Mouse (Mus musculus): ENCODE results near the gene Fam83d.
"Not testable (repeated sequence)": the region's sequence is repeated elsewhere in the genome, so short reads cannot be mapped to it uniquely, and the experiment has no call there.

The Fam83d gene

DNA sequence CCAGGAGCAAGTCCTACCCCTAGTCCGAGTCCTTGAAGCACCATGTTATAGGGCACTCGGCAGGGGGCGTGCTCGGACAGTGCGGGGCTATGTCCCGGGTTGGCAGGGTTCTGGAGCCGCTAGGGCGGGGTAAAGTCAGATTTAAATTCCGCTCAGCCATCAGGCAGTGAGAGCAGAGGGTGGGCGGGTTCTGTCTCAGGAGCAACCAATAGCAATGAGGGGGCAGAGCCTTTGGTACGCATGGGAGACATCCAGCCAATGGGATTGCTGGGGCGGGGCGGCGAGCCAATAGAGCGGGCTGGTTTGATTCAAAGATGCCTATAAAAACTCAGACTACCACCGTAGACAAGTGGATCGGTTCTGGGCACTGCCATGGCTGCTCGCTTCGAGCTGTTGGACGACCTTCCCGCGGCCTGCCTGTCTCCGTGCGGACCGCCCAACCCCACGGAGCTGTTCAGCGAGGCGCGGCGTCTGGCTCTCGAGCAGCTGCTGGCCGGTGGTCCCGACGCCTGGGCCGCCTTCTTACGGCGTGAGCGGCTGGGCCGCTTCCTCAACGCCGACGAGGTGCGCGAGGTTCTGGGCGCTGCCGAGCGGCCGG lies at the start of gene Fam83d:
TSS of gene Fam83d (plus strand) at position 352 of the 598 bp plus-strand sequence.
- peak; percentile 84 for ATAC-seq (ENCODE audit: insufficient number of reproducible peaks, low FRiP score, low TSS enrichment)

GRCm38 (mm10) chr2:158718816-158719549 lies 48.9 kb upstream of the Fam83d start:
- ATAC-seq (ENCODE audit: insufficient number of reproducible peaks, low FRiP score, low TSS enrichment), result no peak

GRCm38 (mm10) chr2:158720715-158721370 lies 47.0 kb upstream of the Fam83d start:
- ATAC-seq (ENCODE audit: insufficient number of reproducible peaks, low FRiP score, low TSS enrichment), result no peak

GRCm38 (mm10) chr2:158721481-158721880 lies 46.4 kb upstream of the Fam83d start:
- ATAC-seq (ENCODE audit: insufficient number of reproducible peaks, low FRiP score, low TSS enrichment), result no peak

GRCm38 (mm10) chr2:158722135-158722534 lies 45.8 kb upstream of the Fam83d start:
- no peak for ATAC-seq (ENCODE audit: insufficient number of reproducible peaks, low FRiP score, low TSS enrichment)

- no peak for ATAC-seq (ENCODE audit: insufficient number of reproducible peaks, low FRiP score, low TSS enrichment)
These were observed 44.8 kb upstream of the Fam83d start for GRCm38 (mm10) chr2:158722991-158723551.

GRCm38 (mm10) chr2:158723806-158724205 lies 44.1 kb upstream of the Fam83d start:
- ATAC-seq (ENCODE audit: insufficient number of reproducible peaks, low FRiP score, low TSS enrichment), result no peak

GRCm38 (mm10) chr2:158726252-158726651 lies 41.6 kb upstream of the Fam83d start:
- ATAC-seq (ENCODE audit: insufficient number of reproducible peaks, low FRiP score, low TSS enrichment), result no peak

DNA sequence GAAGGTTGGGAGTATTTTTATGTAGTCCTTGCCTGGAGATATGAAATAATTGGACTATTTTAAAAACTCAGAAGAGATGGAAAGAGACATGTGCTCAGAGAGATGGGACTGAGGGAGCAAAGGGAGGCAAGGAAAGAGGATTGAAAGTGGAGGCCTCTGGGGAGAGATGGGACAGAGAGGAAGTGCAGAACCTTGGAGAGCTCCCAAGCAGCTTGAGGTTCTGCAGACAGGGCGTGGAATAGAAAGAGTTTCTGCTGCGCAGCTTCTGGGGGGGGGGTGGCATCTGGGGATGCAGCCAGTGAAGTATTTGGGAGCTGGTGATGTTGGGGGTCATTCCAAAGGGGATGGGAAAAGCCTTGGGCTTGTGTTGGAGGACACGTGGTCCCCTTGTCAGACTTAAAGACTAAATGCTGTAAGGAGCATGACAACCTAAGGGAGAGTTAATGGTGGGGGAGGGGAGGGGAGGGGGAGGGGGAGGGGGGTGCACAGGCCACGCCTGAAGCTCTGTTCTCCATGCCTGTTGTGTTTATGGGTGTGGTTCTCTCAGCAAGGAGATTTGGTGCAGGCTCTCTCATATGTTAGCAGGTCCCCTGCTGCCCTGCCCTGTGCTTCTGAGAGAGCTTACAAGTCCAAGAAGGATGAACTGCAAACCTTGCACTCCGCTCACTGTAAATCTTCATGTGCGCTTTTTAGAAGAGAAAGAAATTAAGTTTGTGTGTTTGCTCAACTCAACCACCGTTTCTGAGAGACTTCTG lies 39.7 kb upstream of the Fam83d start:
- ATAC-seq (ENCODE audit: insufficient number of reproducible peaks, low FRiP score, low TSS enrichment), result no peak

- no peak for ATAC-seq (ENCODE audit: insufficient number of reproducible peaks, low FRiP score, low TSS enrichment)
These were observed 37.0 kb upstream of the Fam83d start for GRCm38 (mm10) chr2:158730896-158731295.

DNA sequence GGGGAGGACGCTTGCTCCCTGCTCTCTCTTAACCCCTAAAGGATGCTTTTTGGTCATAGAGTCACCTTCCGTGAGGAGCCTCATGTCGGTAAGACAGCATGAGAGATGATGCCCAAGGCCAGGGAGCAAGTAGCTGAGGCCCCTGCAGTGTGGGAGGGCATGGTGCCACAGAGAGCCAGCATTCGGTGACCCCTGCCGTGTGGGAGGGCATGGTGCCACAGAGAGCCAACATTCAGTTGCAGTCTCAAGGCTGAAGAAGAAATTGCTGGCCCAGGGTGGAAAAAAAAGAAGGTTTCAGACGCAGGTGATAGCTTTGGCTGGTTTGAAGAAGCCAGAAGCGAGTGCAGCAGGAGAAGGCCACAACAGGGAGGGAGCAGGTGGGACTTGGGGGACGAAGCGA lies 35.4 kb upstream of the Fam83d start:
- no peak for ATAC-seq (ENCODE audit: insufficient number of reproducible peaks, low FRiP score, low TSS enrichment)

GRCm38 (mm10) chr2:158733136-158733535 lies 34.8 kb upstream of the Fam83d start:
- no peak for ATAC-seq (ENCODE audit: insufficient number of reproducible peaks, low FRiP score, low TSS enrichment)

GRCm38 (mm10) chr2:158733914-158734313 lies 34.0 kb upstream of the Fam83d start:
- ATAC-seq (ENCODE audit: insufficient number of reproducible peaks, low FRiP score, low TSS enrichment), result no peak

DNA sequence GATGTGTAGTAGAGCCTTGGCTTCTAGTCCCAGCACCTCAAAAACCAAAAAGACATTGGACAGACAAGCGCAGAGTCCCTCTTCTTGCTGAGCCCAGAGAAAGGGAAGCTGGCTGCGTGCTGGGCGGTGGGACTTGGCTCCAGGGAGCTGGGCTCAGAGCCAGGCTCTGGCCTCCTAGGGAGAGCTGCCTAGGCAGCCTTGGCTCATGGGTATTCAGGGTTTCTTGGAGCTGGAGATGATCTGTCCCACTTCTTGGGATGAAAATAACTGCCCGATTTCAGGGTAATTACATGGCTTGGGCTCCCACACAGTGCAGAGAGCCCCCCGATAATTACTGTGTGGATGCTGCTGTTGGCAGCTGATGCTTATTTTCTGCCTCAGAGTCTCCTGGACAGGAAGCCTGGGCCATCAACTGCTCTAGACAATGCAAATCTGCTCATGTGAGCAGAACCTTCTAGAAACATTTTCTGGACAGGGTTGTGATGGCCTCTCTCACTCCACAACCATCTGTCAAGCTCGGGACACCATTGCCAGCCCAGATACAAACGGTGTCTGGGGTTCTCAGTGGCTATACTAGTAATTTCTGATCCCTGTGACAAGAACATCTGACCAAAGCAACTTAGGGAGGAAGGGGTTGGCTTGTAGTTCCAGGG lies 33.3 kb upstream of the Fam83d start:
- ATAC-seq (ENCODE audit: insufficient number of reproducible peaks, low FRiP score, low TSS enrichment), result no peak

DNA sequence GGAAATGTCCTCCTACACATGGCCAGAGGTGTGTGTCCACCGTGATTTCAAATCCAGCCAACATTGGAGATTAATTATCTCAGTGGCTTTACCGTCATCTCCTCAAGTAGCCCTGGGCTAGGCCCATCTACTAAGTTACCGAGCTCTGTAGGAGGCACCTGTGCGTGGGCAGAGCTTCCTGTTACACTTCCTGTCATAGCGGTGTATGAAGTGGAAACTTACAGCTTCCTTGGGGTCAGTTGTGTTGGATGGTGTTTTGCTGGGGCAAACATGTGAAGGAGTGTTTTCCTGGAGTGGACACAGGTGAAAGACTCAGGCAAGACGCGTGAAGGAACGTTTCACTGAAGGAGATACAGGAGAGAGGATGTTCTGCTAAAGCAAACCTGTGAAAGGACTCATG lies 32.6 kb upstream of the Fam83d start:
- ATAC-seq (ENCODE audit: insufficient number of reproducible peaks, low FRiP score, low TSS enrichment), result no peak

DNA sequence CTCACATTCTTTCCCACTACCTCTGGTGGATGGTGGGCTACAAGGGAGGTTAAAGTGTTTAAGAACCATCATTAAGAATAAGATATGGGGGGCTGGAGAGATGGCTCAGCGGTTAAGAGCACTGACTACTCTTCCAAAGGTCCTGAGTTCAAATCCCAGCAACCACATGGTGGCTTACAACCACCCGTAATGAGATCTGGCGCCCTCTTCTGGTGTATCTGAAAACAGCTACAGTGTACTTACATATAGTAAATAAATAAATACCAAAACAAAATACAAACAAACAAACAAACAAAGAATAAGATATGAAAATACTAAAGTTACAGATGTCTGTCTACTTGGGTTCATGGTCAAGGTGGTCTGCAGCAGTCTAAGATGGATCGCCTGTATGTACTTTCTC lies 31.6 kb upstream of the Fam83d start:
- not testable (repeated sequence) for ATAC-seq (ENCODE audit: insufficient number of reproducible peaks, low FRiP score, low TSS enrichment)

DNA sequence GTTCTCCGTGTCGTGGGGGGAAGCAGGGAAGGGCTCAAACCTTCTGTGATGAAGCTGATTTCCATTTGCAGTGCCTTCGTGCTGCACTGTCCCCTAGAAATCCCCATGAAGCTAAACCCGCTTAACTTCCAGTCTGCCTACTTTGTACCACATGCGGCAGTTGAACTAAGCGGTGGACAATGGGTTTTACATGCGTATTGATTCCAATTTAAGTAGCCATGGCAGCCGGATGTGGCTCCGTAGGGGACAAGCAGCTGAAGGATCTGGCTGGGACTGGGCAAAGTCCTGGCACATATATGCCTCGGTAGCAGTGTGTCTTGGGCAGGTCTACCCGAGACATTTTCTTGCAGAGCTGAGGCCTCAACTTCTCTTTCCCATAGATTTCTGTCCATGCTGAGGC lies 29.3 kb upstream of the Fam83d start:
- ATAC-seq (ENCODE audit: insufficient number of reproducible peaks, low FRiP score, low TSS enrichment), result no peak

DNA sequence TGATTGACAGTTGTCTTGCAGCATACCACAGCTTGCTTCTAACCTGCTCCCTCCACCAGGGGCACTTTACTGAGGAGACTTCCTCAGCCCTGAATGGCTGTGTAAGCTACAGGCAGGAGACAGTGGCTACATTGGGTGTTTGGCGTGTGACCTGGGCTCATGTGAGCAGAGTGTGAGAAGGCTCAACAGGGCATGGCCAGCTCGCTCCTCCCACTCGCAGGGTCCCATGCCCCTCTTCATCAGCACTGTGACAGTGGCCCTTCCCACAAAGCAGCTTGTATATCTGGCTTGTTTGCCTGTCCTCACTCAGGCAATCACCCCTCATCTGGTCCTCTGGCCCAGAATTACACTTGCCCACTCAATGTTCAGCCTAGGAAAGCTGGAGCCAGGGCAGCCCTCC lies 28.8 kb upstream of the Fam83d start:
- ATAC-seq (ENCODE audit: insufficient number of reproducible peaks, low FRiP score, low TSS enrichment), result no peak

DNA sequence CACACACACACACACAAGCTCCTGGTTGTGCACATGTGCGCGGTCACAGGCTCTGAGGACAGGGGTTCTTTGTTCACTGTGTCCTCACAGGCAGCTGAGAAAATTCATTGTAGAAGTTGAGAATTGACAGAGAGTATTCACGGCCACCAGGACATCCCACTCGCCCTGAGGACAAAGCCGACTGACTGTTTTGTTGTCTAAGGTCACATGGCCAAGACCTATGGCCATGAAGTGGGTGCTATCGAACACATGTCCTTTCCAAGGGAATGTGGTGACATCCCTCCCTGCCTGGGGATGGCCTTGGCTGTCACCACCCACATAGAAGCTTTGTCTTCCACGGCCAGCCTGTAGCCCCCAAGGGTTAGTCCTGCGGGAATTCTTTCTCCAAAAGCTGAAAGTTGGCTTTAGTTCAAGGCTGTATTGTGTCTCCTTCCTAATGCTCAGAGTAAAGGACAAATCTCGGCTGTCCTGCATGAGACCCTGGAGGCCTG lies 26.8 kb upstream of the Fam83d start:
- no peak for ATAC-seq (ENCODE audit: insufficient number of reproducible peaks, low FRiP score, low TSS enrichment)

DNA sequence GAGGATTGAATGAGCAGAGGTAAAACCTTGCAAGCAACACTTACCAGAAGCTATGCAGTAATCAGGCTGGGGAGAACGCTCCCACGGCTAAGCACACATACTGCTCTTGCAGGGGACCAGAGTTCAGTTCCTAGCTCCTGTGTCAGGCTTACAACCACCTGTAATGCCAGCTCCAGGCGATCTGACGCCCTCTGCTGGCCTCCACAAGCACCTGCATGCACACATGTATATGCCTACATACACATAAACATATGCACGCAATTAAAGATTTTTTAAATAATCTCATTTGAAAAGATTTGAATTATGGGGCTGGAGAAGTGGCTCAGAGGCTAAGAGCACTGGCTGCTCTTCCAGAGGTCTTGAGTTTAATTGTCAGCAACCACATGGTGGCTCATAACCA lies 25.5 kb upstream of the Fam83d start:
- no peak for ATAC-seq (ENCODE audit: insufficient number of reproducible peaks, low FRiP score, low TSS enrichment)
